Mouse (Mus musculus) liver, adult 2 months (tissue): ENCODE measurements around the gene Gm20388.

ENCODE experiments used
- CTCF ChIP-seq: fragments of 200-500 bp; IDR thresholded peaks from 2 replicates; pipeline ENCODE4 v1.5.1; 2011; ENCODE audit warnings: low read depth, low read length, control low read depth
- POLR2A ChIP-seq: fragments of 200-500 bp; IDR thresholded peaks from 2 replicates; pipeline ENCODE4 v1.6.1; 2011; ENCODE audit warnings: low read length, control low read depth; ENCODE audit not compliant: insufficient read depth; ENCODE audit errors: extremely low read depth

DNA sequence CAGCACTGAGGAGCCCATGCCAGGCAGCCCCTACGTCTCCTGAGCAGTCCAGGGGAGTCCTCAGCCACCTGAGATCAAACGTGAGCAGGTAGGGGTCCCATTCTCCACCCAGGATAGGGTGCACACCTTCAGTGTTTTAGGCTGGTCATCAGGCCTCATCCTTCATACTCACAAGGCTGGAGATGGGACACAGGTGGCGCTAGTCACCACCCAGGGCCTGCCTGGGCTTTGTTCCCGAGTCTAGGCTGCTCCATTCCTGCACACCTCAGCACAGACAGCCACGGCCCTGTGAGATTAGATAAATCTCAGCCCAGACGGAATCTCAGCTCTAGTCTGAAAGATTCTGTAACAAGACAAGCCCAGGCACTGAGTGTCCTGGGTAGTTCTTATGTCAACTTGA is 1993.3 kb downstream of the Gm20388 start:
- TF ChIP-seq POLR2A (no peak), CTCF (no peak)
